In genomic region chr19:42026158-42026557, GRCm38 (mm10) we compare ENCODE assay signal across 8 mouse cellular contexts. TPM values are rescaled to one million over a fixed set of nuclear protein-coding genes. Genes with fewer than 3 reads are reported as not detected.
DNase-seq lines count a peak whose midpoint lies in the region; ATAC-seq lines count a peak whose summit lies in the region.

No protein-coding gene starts in this region.

- no peak overlapping the region for H3K27ac ChIP-seq in heart, embryonic 11.5 days (ENCODE audit: low read depth, low read length)
- no peak overlapping the region for H3K27ac ChIP-seq in limb, embryonic 11.5 days (replicated peaks; ENCODE audit: low read depth, low read length)
- H3K27ac ChIP-seq in midbrain, embryonic 15.5 days = no peak overlapping the region

- H3K9me3 ChIP-seq in heart, embryonic 11.5 days (replicated peaks; ENCODE audit: control insufficient read depth, low read length) = no peaks in the 10 kb centered on the region
- H3K9me3 ChIP-seq in limb, embryonic 11.5 days (ENCODE audit: control insufficient read depth, low read length) = no peaks in the 10 kb centered on the region
- no peaks in the 10 kb centered on the region for H3K9me3 ChIP-seq in midbrain, embryonic 15.5 days

- H3K9ac ChIP-seq in heart, embryonic 11.5 days (ENCODE audit: low read depth, low read length) = no peak overlapping the region
- no peak overlapping the region for H3K9ac ChIP-seq in limb, embryonic 11.5 days (ENCODE audit: low read length)
- H3K9ac ChIP-seq in midbrain, embryonic 15.5 days = no peak overlapping the region

- H3K4me3 ChIP-seq in heart, embryonic 11.5 days (ENCODE audit: low read depth, low read length) = no peak overlapping the region
- no peak overlapping the region for H3K4me3 ChIP-seq in limb, embryonic 11.5 days (ENCODE audit: low read depth, low read length)
- H3K4me3 ChIP-seq in midbrain, embryonic 15.5 days = no peak overlapping the region

- WGBS in heart, embryonic 11.5 days (ENCODE audit: insufficient replicate concordance) = 6% methylated on average over 5 of the region's 5 CpGs
- 6% methylated on average over 5 of the region's 5 CpGs for WGBS in limb, embryonic 11.5 days
- WGBS in midbrain, embryonic 15.5 days = 5% methylated on average over 5 of the region's 5 CpGs

- no peak for ATAC-seq in heart, embryonic 11.5 days (replicated peaks; ENCODE audit: insufficient number of reproducible peaks, low FRiP score, low TSS enrichment)
- 0 out of 2 replicates have a peak, but pooled peaks have one; percentile 9 for ATAC-seq in limb, embryonic 11.5 days (ENCODE audit: insufficient number of reproducible peaks, low FRiP score, low TSS enrichment, low read depth)
- ATAC-seq in midbrain, embryonic 15.5 days (replicated peaks) = peak; percentile 52; the same call in 1 of the 2 replicates

- peaks cover 3% of the 10 kb centered on the region for H3K4me1 ChIP-seq in heart, embryonic 11.5 days (ENCODE audit: control insufficient read depth, insufficient read depth, low read length)
- H3K4me1 ChIP-seq in limb, embryonic 11.5 days (ENCODE audit: control insufficient read depth, insufficient read depth, low read length) = no peaks in the 10 kb centered on the region
- no peaks in the 10 kb centered on the region for H3K4me1 ChIP-seq in midbrain, embryonic 15.5 days

- H3K4me2 ChIP-seq in heart, embryonic 11.5 days = no peak overlapping the region
- H3K4me2 ChIP-seq in limb, embryonic 11.5 days (ENCODE audit: low read depth, severe bottlenecking) = no peak overlapping the region
- H3K4me2 ChIP-seq in midbrain, embryonic 15.5 days = no peak overlapping the region

- peak; percentile 83 to 91 for DNase-seq in heart, adult 18-20 months
- DNase-seq in cerebellum, postnatal 4 days (ENCODE audit: low spot score in 2 of 2) = peak; percentile 75 to 86
- DNase-seq in gastrocnemius, postnatal 14 days = peak; percentile 80
- DNase-seq in kidney, adult 8-10 months = peak; percentile 64 to 88
- peak; percentile 83 for DNase-seq in limb, embryonic 11.5 days (ENCODE audit: low spot score)
- DNase-seq in spleen, adult 18-20 months = peak; percentile 47 to 75

- H3K36me3 ChIP-seq in heart, embryonic 11.5 days (ENCODE audit: control insufficient read depth, insufficient read depth, low read length) = no peaks in the 10 kb centered on the region
- H3K36me3 ChIP-seq in limb, embryonic 11.5 days (ENCODE audit: control insufficient read depth, insufficient read depth, low read length) = 0 out of 2 replicates have a peak, but pooled peaks cover 3% of the 10 kb centered on the region
- no peaks in the 10 kb centered on the region for H3K36me3 ChIP-seq in midbrain, embryonic 15.5 days (replicated peaks)

- no peaks in the 10 kb centered on the region for H3K27me3 ChIP-seq in heart, embryonic 11.5 days (ENCODE audit: control insufficient read depth, insufficient read depth, low read length)
- H3K27me3 ChIP-seq in limb, embryonic 11.5 days (ENCODE audit: control insufficient read depth, insufficient read depth, low read length) = no peaks in the 10 kb centered on the region
- H3K27me3 ChIP-seq in midbrain, embryonic 15.5 days (replicated peaks) = no peaks in the 10 kb centered on the region

- intact Hi-C loops in gastrocnemius, postnatal 14 days (cut with DNase I; ENCODE audit: low total_unique reads) = no loop called here

RNA-seq across cellular contexts. Expression of gene Ankrd2, which starts 9.6 kb away (rescaled TPM):
- under 1 TPM in 1 of 2 experiments, not detected in 1; 0.47 TPM for total RNA-seq in heart, adult 18-20 months (2021)
- polyA plus RNA-seq in heart, embryonic 11.5 days (2014; fragmentation: Nextera tagmentation; extraction: Ambion mirVana) = not detected in 2 replicates
- total RNA-seq in gastrocnemius, postnatal 14 days (2021) = 100 to 1,000 TPM; 113 to 188 TPM
- polyA plus RNA-seq in limb, embryonic 11.5 days (2014; fragmentation: Nextera tagmentation; extraction: Ambion mirVana) = 0.31 and 0.92 TPM in 2 replicates
- 0.56 and 0.83 TPM in 2 replicates for polyA plus RNA-seq in midbrain, embryonic 15.5 days (2015; fragmentation: Nextera tagmentation; extraction: Ambion mirVana)

RNA-seq across cellular contexts. Expression of gene Hoga1, which starts 19.3 kb away (rescaled TPM):
- 1 to 10 TPM; 1.3 to 1.7 TPM for total RNA-seq in heart, adult 18-20 months (2021)
- 0.72 and 1.6 TPM in 2 replicates for polyA plus RNA-seq in heart, embryonic 11.5 days (2014; fragmentation: Nextera tagmentation; extraction: Ambion mirVana)
- 1 to 10 TPM; 3.3 to 4.3 TPM for total RNA-seq in gastrocnemius, postnatal 14 days (2021)
- 1.1 and 1.4 TPM in 2 replicates for polyA plus RNA-seq in limb, embryonic 11.5 days (2014; fragmentation: Nextera tagmentation; extraction: Ambion mirVana)
- 1.1 and 1.3 TPM in 2 replicates for polyA plus RNA-seq in midbrain, embryonic 15.5 days (2015; fragmentation: Nextera tagmentation; extraction: Ambion mirVana)

RNA-seq across cellular contexts. Expression of gene 4933411K16Rik, which starts 25.9 kb away (rescaled TPM):
- not detected for total RNA-seq in heart, adult 18-20 months (2021)
- polyA plus RNA-seq in heart, embryonic 11.5 days (2014; fragmentation: Nextera tagmentation; extraction: Ambion mirVana) = not detected in 2 replicates
- under 1 TPM; 0.25 to 0.42 TPM for total RNA-seq in gastrocnemius, postnatal 14 days (2021)
- polyA plus RNA-seq in limb, embryonic 11.5 days (2014; fragmentation: Nextera tagmentation; extraction: Ambion mirVana) = not detected in 2 replicates
- polyA plus RNA-seq in midbrain, embryonic 15.5 days (2015; fragmentation: Nextera tagmentation; extraction: Ambion mirVana) = not detected in 2 replicates

RNA-seq across cellular contexts. Expression of gene Ubtd1, which starts 44.6 kb away (rescaled TPM):
- total RNA-seq in heart, adult 18-20 months (2021) = 10 to 100 TPM; 17.7 to 19.2 TPM
- 9.7 and 10.2 TPM in 2 replicates for polyA plus RNA-seq in heart, embryonic 11.5 days (2014; fragmentation: Nextera tagmentation; extraction: Ambion mirVana)
- total RNA-seq in gastrocnemius, postnatal 14 days (2021) = 10 to 100 TPM; 14.8 to 17.4 TPM
- polyA plus RNA-seq in limb, embryonic 11.5 days (2014; fragmentation: Nextera tagmentation; extraction: Ambion mirVana) = 10.1 and 10.6 TPM in 2 replicates
- 10.0 and 13.6 TPM in 2 replicates for polyA plus RNA-seq in midbrain, embryonic 15.5 days (2015; fragmentation: Nextera tagmentation; extraction: Ambion mirVana)

RNA-seq across cellular contexts. Expression of gene Mms19, which starts 45.2 kb away (rescaled TPM):
- 10 to 100 TPM; 13.9 to 14.6 TPM for total RNA-seq in heart, adult 18-20 months (2021)
- 24.8 and 26.9 TPM in 2 replicates for polyA plus RNA-seq in heart, embryonic 11.5 days (2014; fragmentation: Nextera tagmentation; extraction: Ambion mirVana)
- total RNA-seq in gastrocnemius, postnatal 14 days (2021) = 1 to 10 TPM; 8.0 to 9.1 TPM
- 40.1 and 50.5 TPM in 2 replicates for polyA plus RNA-seq in limb, embryonic 11.5 days (2014; fragmentation: Nextera tagmentation; extraction: Ambion mirVana)
- polyA plus RNA-seq in midbrain, embryonic 15.5 days (2015; fragmentation: Nextera tagmentation; extraction: Ambion mirVana) = 34.9 and 37.5 TPM in 2 replicates
